Mouse (Mus musculus) G1E (cell line): ENCODE data around the gene Fgfr2.

Source experiments
- CTCF ChIP-seq: IDR thresholded peaks from 2 replicates; pipeline ENCODE4 v1.5.1; 2012; ENCODE audit warnings: low read depth, low read length, inconsistent platforms, mixed read lengths
- GATA1 ChIP-seq: IDR thresholded peaks from 2 replicates; pipeline ENCODE4 v1.6.1; 2012; ENCODE audit warnings: borderline replicate concordance, low read length, inconsistent platforms, mixed read lengths
- TAL1 ChIP-seq: conservative IDR thresholded peaks from 2 replicates; pipeline ENCODE4 v1.6.1; 2012; ENCODE audit warnings: low read depth, low read length, inconsistent platforms, mixed read lengths

- TF ChIP-seq CTCF (no peak), TAL1 (no peak), GATA1 (no peak)
Measured at GRCm38 (mm10) chr7:132476491-132476890, 646.7 kb downstream of the Fgfr2 start.
